Mouse (Mus musculus) kidney, embryonic 15.5 days (tissue): ENCODE results near the gene Ak7. TPM values are rescaled to one million over a fixed set of nuclear protein-coding genes. Genes with fewer than 3 reads are reported as not detected.
A peak's percentile ranks its signal among the peaks of the same experiment; 100 is the strongest.

Source experiments
- ATAC-seq: fragments of 200-750 bp; cut with Nextera tagmentation; replicated peaks from 2 replicates; pipeline ENCODE4 v1.8.0; 2017; ENCODE audit warnings: moderate TSS enrichment; ENCODE audit not compliant: low FRiP score
- H3K27ac ChIP-seq: fragments of 300-500 bp; sonication (generic); 2 replicates; pipeline ENCODE4 v1.5.1; 2015; ENCODE audit warnings: mild to moderate bottlenecking, inconsistent platforms
- H3K27me3 ChIP-seq: fragments of 300-500 bp; sonication (generic); 2 replicates; pipeline ENCODE4 v1.6.1; 2015; ENCODE audit warnings: inconsistent platforms
- H3K36me3 ChIP-seq: fragments of 300-500 bp; sonication (generic); 2 replicates; pipeline ENCODE4 v1.6.1; 2015; ENCODE audit warnings: inconsistent platforms
- H3K4me1 ChIP-seq: fragments of 300-500 bp; sonication (generic); 2 replicates; pipeline ENCODE4 v1.6.1; 2015; ENCODE audit warnings: inconsistent platforms
- H3K4me2 ChIP-seq: fragments of 300-500 bp; sonication (generic); 2 replicates; pipeline ENCODE4 v1.6.1; 2015; ENCODE audit warnings: moderate library complexity, mild to moderate bottlenecking, inconsistent platforms
- H3K4me3 ChIP-seq: fragments of 300-500 bp; sonication (generic); replicated peaks from 2 replicates; pipeline ENCODE4 v1.5.1; 2015; ENCODE audit warnings: mild to moderate bottlenecking, inconsistent platforms
- H3K9ac ChIP-seq: fragments of 300-500 bp; sonication (generic); 2 replicates; pipeline ENCODE4 v1.6.1; 2015; ENCODE audit warnings: mild to moderate bottlenecking, inconsistent platforms
- H3K9me3 ChIP-seq: fragments of 300-500 bp; sonication (generic); replicated peaks from 2 replicates; pipeline ENCODE4 v1.6.1; 2016; ENCODE audit warnings: inconsistent platforms
- WGBS: fragments of 180-500 bp; shearing (Covaris S2); methylation state at CpG from one replicate; pipeline ENCODE4 v1.1.7; 2015; ENCODE audit warnings: mixed read lengths; 5-methylcytosine and 5-hydroxymethylcytosine counted together
- polyA plus RNA-seq: library from polyadenylated mRNA; unstranded; fragments of >200 nt; fragmentation: Nextera tagmentation; extraction: Ambion mirVana; gene quantifications from 2 replicates; pipeline ENCODE4 v1.2.1, GENCODE M21; 2015

Ak7 gene
- polyA plus RNA-seq, 1 experiment from 2014 or later, result 0.62 TPM

DNA sequence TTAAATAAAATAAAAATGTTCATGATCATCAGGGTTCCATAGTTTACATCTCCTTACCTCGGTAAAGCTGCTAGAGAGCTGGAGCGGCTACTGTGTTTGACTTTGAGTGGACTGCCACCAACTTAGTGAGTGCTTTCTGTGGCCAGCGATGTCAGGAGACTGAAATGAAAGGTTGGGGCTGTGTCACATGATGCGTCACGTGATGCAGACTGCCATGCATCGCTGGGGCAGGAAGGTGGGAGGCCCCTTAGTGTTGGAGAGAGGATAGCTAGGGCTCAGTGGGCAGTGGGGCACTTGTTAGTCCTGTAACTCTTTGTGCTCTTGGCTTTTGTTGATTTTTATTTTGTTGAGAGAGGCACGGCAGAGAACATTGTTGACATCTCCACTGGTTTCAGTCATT lies 9.9 kb upstream of the Ak7 start:
- ATAC-seq, result no peak
- H3K9me3 ChIP-seq, result no peaks in the 10 kb centered on the region
- no peak overlapping the region for H3K4me2 ChIP-seq
- no peak overlapping the region for H3K27ac ChIP-seq
- H3K4me3 ChIP-seq, result no peak overlapping the region
- 82% methylated on average over 7 of the region's 7 CpGs for WGBS
- H3K36me3 ChIP-seq, result peaks cover 48% of the 10 kb centered on the region
- H3K9ac ChIP-seq, result no peak overlapping the region
- no peaks in the 10 kb centered on the region for H3K4me1 ChIP-seq
- no peaks in the 10 kb centered on the region for H3K27me3 ChIP-seq

DNA sequence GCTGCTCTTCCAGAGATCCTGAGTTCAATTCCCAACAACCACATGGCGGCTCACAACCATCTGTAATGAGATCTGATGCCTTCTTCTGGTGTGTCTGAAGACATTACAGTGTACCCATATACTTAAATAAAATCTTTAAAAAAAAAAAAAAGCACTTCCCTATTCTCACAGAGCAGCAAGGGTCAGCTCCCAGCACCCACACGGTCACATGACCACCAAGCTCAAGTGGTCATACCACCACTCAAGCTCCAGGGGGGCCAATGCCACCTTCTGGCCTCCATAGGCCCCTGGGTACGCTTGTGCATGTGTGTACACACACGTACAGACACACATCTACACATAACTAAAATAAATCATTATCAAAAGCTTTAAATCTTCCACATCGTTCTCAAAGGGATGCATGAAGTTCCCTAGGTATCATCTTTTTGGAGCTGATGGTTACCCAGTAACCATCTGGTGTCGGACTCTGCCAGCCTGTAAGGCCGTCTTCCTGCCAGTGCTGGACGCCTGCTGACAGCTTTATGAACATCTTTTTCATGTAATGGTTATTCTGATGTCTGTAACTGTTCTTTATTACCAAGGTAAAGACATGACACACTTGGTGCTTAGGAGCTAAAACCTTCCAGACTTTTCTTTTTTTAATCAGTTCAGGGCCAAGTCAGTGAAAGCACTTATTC lies 8.5 kb upstream of the Ak7 start:
- H3K4me3 ChIP-seq, result no peak overlapping the region
- H3K4me1 ChIP-seq, result no peaks in the 10 kb centered on the region
- no peak overlapping the region for H3K9ac ChIP-seq
- no peak for ATAC-seq
- H3K4me2 ChIP-seq, result no peak overlapping the region
- H3K9me3 ChIP-seq, result no peaks in the 10 kb centered on the region
- H3K27ac ChIP-seq, result no peak overlapping the region
- H3K27me3 ChIP-seq, result no peaks in the 10 kb centered on the region
- H3K36me3 ChIP-seq, result peaks cover 47% of the 10 kb centered on the region
- WGBS, result 87% methylated on average over 8 of the region's 8 CpGs

DNA sequence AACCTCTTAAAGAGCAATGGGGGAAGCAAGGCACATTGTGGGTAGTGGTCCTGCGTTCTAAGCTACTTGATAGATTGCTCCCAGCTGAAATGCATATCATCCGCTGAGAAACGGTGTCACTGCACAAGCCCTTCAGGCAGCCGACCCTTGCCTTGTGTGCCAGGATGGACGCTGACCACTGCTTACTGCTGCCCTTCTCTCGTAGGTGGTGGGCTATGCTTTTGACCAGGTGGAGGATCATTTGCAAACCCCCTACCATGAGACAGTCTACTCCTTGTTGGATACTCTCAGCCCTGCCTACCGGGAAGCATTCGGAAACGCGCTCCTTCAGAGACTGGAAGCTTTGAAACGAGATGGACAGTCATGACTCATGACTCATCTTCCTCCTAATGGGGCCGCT lies 5.3 kb upstream of the Ak7 start:
- H3K9me3 ChIP-seq, result no peaks in the 10 kb centered on the region
- no peak for ATAC-seq
- 89% methylated on average over 12 of the region's 12 CpGs for WGBS
- no peak overlapping the region for H3K4me3 ChIP-seq
- no peak overlapping the region for H3K4me2 ChIP-seq
- H3K4me1 ChIP-seq, result peaks cover 3% of the 10 kb centered on the region
- no peak overlapping the region for H3K9ac ChIP-seq
- H3K36me3 ChIP-seq, result peaks cover 28% of the 10 kb centered on the region
- H3K27me3 ChIP-seq, result no peaks in the 10 kb centered on the region
- H3K27ac ChIP-seq, result no peak overlapping the region

DNA sequence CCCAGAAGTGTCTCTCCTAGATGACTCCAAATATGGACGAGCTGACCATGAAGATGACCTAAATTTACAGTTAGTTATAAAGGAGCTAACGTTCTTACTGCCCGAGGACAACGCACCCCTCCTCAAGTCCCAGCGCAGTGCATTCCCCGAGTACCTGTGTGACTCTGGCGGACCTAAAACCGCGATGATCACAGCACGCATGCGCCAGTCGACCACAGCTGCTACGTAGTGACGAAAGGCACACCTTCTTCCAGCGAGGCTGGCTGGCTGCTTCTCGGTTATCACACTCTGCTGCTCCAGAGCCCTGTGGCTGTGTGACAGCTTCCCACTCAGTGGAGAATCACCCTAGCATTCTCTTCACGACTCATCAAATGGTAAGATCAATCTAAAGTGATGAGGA lies 12.8 kb downstream of the Ak7 start:
- H3K4me2 ChIP-seq, result peak overlapping the region; percentile 21; the same call in 1 of the 2 replicates
- no peaks in the 10 kb centered on the region for H3K4me1 ChIP-seq
- H3K4me3 ChIP-seq, result no peak overlapping the region
- H3K9me3 ChIP-seq, result no peaks in the 10 kb centered on the region
- no peak overlapping the region for H3K9ac ChIP-seq
- no peak overlapping the region for H3K27ac ChIP-seq
- H3K27me3 ChIP-seq, result no peaks in the 10 kb centered on the region
- H3K36me3 ChIP-seq, result no peaks in the 10 kb centered on the region
- 55% methylated on average over 17 of the region's 17 CpGs for WGBS
- ATAC-seq, result no peak

DNA sequence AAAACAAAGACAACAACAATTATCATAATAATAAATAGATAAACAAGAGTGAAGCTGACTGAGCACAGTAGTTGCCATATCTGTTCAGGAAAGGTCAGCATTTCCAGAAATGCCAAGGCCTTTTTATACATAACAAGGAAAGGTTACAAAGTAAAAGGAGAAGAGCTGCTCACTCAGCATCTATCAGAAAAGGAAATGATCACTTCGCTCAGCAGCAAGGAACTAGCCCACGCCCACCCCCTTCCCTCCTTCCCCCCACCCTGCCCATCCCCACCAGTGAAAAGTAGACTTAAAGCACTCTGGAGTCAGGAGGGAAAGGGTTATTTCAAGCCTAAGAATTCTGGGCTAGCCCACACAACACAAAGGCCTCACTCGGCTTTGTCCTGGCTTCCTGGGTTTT lies 14.4 kb downstream of the Ak7 start:
- H3K4me3 ChIP-seq, result no peak overlapping the region
- H3K36me3 ChIP-seq, result no peaks in the 10 kb centered on the region
- no peaks in the 10 kb centered on the region for H3K27me3 ChIP-seq
- 67% methylated on average over 3 of the region's 3 CpGs for WGBS
- no peak overlapping the region for H3K27ac ChIP-seq
- H3K4me1 ChIP-seq, result no peaks in the 10 kb centered on the region
- no peak overlapping the region for H3K4me2 ChIP-seq
- no peaks in the 10 kb centered on the region for H3K9me3 ChIP-seq
- H3K9ac ChIP-seq, result no peak overlapping the region
- ATAC-seq, result no peak

DNA sequence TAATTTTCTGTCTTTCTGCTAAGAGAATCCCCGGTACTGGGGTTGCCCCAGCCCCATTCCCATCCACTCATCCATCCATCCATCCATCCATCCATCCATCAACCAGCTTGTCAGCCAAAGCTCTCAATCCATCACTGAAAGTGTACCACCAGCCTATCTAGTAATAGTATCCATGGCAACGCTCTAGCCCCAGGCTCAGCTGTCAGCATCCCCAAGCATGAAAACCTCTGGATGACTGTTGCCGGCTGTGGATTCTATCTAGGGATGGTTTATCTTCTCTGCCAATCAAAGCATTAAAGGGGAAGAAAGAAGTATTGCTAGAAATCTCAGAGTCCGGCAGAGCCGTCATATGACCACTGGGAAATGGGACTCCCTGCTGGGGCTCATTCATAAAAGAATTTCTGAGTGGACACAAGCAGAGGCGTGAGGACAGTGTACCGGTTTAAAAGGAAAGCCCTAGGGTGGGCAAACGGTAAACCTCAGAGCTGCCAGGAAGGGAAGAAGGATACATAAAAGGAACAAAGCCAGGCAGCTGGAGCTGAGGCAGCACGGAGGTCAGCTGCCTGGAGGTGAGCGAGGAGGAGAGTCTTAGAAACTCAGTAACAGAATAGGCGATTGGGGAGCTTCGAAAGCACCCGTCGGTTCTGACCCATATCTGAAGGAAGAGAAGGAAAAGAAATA lies 15.8 kb downstream of the Ak7 start:
- ATAC-seq, result no peak
- WGBS, result 68% methylated on average over 14 of the region's 14 CpGs

DNA sequence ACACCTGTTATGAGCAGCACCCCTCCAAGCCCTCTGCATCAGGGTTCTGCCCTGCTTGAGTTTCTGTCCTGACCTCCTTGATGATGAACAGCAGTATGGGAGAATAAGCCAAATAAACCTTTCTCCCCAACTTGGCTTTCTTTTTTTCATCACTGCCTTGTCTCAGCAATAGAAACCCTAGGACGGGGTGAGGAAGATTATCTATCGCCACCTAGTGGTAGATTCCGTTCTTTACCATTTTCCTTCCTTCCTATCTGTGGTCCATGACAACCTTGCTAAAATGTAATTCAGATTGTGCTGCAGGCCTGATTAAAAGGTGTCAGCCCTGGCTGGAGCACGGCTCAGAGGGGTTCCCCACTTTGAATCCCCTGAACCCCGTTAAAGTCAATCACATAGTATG lies 16.9 kb downstream of the Ak7 start:
- Histone ChIP-seq H3K9ac (no peak overlapping the region), H3K4me1 (no peaks in the 10 kb centered on the region), H3K36me3 (no peaks in the 10 kb centered on the region), H3K9me3 (no peaks in the 10 kb centered on the region), H3K4me2 (no peak overlapping the region), H3K27me3 (no peaks in the 10 kb centered on the region), H3K27ac (no peak overlapping the region), H3K4me3 (no peak overlapping the region)
- no peak; the same call in 1 of the 2 replicates for ATAC-seq
- WGBS, result 3% methylated on average over 5 of the region's 5 CpGs

More for the DNA sequence above, 15.8 kb downstream of the Ak7 start:
- Histone ChIP-seq H3K27ac (no peak overlapping the region), H3K9ac (no peak overlapping the region), H3K9me3 (no peaks in the 10 kb centered on the region), H3K4me3 (no peak overlapping the region), H3K27me3 (no peaks in the 10 kb centered on the region), H3K4me2 (no peak overlapping the region), H3K4me1 (no peaks in the 10 kb centered on the region), H3K36me3 (no peaks in the 10 kb centered on the region)

DNA sequence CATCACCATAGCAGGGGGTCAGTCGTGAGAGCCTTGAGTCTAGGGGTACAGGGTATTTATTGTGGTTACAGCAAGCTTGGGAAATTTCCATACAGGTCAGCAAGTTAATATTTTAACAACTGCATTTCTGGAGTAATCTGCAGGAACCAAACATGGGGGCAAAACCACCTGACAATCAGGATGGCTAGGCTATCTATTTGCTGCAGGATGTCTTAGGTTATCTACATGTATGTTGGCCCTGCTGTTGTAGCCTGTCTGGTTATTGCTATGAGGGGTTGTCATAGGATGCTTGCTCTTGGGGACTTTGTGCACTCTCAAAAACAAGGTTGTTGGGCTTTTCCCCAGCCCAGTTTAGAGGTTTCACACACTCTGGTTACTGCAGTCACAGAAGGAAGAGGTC lies 18.8 kb downstream of the Ak7 start:
- Histone ChIP-seq H3K36me3 (no peaks in the 10 kb centered on the region), H3K27me3 (no peaks in the 10 kb centered on the region), H3K27ac (no peak overlapping the region), H3K9ac (no peak overlapping the region), H3K4me3 (no peak overlapping the region), H3K4me2 (no peak overlapping the region), H3K9me3 (no peaks in the 10 kb centered on the region), H3K4me1 (no peaks in the 10 kb centered on the region)
- no peak for ATAC-seq
- 36% methylated on average over 1 of the region's 1 CpGs for WGBS

DNA sequence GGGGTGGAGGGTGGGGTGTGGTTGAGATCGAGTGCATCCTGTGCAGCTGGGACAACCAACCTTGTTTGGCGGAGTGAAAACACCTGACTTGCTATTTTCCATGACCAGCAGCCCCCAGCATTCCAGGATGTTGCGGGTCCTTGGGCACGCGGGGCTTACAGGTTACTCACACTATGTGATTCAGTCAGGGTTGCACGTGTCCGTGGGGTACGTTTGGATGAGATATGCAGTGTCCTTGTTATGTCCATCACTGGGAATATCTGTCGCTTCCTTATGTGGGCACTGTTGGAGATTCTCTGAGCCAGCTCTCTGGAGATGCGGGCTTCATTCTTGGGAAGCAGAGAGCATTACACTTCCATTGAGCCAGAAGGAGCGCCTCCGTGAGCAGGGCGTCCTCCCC lies 20.0 kb downstream of the Ak7 start:
- no peak overlapping the region for H3K4me2 ChIP-seq
- ATAC-seq, result no peak
- WGBS, result 78% methylated on average over 13 of the region's 13 CpGs
- H3K9ac ChIP-seq, result no peak overlapping the region
- no peaks in the 10 kb centered on the region for H3K36me3 ChIP-seq
- no peak overlapping the region for H3K27ac ChIP-seq
- H3K9me3 ChIP-seq, result no peaks in the 10 kb centered on the region
- no peak overlapping the region for H3K4me3 ChIP-seq
- no peaks in the 10 kb centered on the region for H3K27me3 ChIP-seq
- no peaks in the 10 kb centered on the region for H3K4me1 ChIP-seq

DNA sequence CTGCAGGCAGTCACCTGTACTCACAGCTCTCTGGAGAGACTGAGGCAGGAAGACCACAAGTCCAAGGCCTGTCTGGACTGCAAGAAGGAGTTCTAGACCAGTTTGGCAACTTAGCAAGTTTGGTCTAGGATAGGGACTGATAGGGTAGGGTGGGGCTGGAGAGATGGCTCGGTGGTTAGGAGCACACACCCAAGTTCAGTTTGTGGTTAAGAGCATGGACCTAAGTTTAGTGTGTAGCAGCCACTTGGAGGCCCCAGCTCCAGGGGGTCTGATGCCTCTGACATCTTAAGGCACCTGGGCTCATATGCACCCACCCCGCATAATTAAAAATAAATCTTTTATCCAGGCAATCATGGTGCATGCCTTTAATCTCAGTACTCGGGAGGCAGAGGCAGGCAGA lies 21.5 kb downstream of the Ak7 start:
- Histone ChIP-seq H3K4me1 (no peaks in the 10 kb centered on the region), H3K27ac (no peak overlapping the region), H3K4me2 (no peak overlapping the region), H3K27me3 (no peaks in the 10 kb centered on the region), H3K4me3 (no peak overlapping the region), H3K36me3 (no peaks in the 10 kb centered on the region), H3K9ac (no peak overlapping the region), H3K9me3 (no peaks in the 10 kb centered on the region)
- 83% methylated on average over 3 of the region's 3 CpGs for WGBS
- ATAC-seq, result 0 out of 2 replicates have a peak, but pooled peaks have one; percentile 30

DNA sequence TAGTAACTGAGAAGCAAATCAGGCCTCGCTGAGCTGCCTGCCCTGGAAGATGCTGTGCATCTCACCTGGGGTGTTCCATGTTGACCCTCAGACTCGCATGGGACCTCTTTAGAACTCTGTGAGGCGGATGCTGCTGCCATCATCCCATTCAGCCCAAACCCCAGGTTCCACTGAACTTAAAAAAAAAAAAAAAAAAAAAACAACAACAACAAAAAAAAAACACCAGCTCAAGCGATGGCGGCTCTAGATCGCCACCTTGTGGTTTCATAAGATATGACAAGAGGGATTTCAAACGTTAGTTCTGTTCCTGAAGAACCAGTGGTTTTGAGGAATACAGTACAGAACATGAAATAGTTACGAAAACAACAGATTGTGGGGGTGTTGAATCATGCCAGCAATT lies 22.2 kb downstream of the Ak7 start:
- Histone ChIP-seq H3K36me3 (no peaks in the 10 kb centered on the region), H3K4me3 (no peak overlapping the region), H3K4me1 (no peaks in the 10 kb centered on the region), H3K9me3 (no peaks in the 10 kb centered on the region), H3K9ac (no peak overlapping the region), H3K4me2 (no peak overlapping the region), H3K27me3 (no peaks in the 10 kb centered on the region), H3K27ac (no peak overlapping the region)
- no peak for ATAC-seq
- WGBS, result 30% methylated on average over 8 of the region's 8 CpGs

DNA sequence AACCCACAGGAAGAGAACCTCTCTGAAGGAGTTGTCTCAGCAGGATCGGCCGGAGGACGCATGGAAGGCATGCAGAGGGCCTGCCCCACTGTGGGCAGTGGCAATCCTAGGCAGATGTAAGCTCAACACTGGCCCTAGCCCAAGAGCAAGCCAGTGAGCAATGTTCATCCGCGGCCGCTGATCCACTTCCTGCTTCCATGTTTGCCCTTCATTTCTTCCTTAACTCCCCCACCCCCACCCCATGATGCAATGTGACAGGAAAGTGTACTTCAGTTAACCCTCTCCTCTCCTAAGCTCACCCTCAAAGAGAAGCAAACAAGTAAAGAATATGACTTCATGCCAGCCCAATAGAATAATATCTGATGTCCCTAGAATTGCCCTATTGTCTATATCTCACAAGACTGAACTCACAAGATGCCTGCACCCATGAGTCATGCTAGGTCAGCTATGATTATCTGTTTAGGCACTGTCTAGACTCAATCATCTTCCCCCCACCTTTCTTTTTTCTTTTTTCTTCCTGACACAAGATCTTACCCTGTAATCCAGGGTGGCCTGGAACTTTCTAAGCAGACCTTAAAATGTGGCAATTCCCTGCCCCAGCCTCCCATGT lies 25.2 kb downstream of the Ak7 start:
- no peak for ATAC-seq
- WGBS, result 70% methylated on average over 6 of the region's 6 CpGs
- Histone ChIP-seq H3K27ac (no peak overlapping the region), H3K4me3 (no peak overlapping the region), H3K9me3 (no peaks in the 10 kb centered on the region), H3K36me3 (no peaks in the 10 kb centered on the region), H3K4me2 (no peak overlapping the region), H3K9ac (no peak overlapping the region), H3K27me3 (no peaks in the 10 kb centered on the region), H3K4me1 (peaks cover 3% of the 10 kb centered on the region; the same call in 1 of the 2 replicates)
